Mouse (Mus musculus) liver, postnatal 0 days (tissue): Measurements from ENCODE around the gene Prr15. TPM values are rescaled to one million over a fixed set of nuclear protein-coding genes. Genes with fewer than 3 reads are reported as not detected.
A peak's percentile ranks its signal among the peaks of the same experiment; 100 is the strongest.

Experiments
- ATAC-seq: fragments of 200-750 bp; cut with Nextera tagmentation; 2 replicates; pipeline ENCODE4 v1.8.0; 2017; ENCODE audit warnings: mild to moderate bottlenecking, moderate library complexity
- DNase-seq: peaks from one replicate; pipeline ENCODE4 v3.0.0-alpha.2; 2016
- H3K27ac ChIP-seq: fragments of 300-500 bp; sonication (generic); 2 replicates; pipeline ENCODE4 v1.5.1; 2014; ENCODE audit warnings: antibody characterized with exemption, moderate library complexity, mild to moderate bottlenecking, low read depth
- H3K27me3 ChIP-seq: fragments of 300-500 bp; sonication (generic); 2 replicates; pipeline ENCODE4 v1.6.1; 2014; ENCODE audit warnings: low read length, control low read depth, mixed read lengths; ENCODE audit not compliant: insufficient read depth
- H3K36me3 ChIP-seq: fragments of 300-500 bp; sonication (generic); replicated peaks from 2 replicates; pipeline ENCODE4 v1.6.1; 2014; ENCODE audit warnings: mild to moderate bottlenecking, control low read depth, low read length, moderate library complexity, mixed read lengths; ENCODE audit not compliant: insufficient read depth
- H3K4me1 ChIP-seq: fragments of 300-500 bp; sonication (generic); 2 replicates; pipeline ENCODE4 v1.6.1; 2014; ENCODE audit warnings: antibody characterized with exemption, mild to moderate bottlenecking, control low read depth; ENCODE audit not compliant: insufficient read depth
- H3K4me2 ChIP-seq: fragments of 300-500 bp; sonication (generic); 2 replicates; pipeline ENCODE4 v1.6.1; 2014; ENCODE audit warnings: low read depth, mild to moderate bottlenecking, low read length, moderate library complexity, mixed read lengths
- H3K4me3 ChIP-seq: fragments of 300-500 bp; sonication (generic); 2 replicates; pipeline ENCODE4 v1.5.1; 2014; ENCODE audit warnings: low read depth, low read length
- H3K9ac ChIP-seq: fragments of 300-500 bp; sonication (generic); replicated peaks from 2 replicates; pipeline ENCODE4 v1.6.1; 2014; ENCODE audit warnings: mild to moderate bottlenecking, moderate library complexity
- H3K9me3 ChIP-seq: fragments of 300-500 bp; sonication (generic); 2 replicates; pipeline ENCODE4 v1.6.1; 2016; ENCODE audit warnings: mild to moderate bottlenecking, control low read depth, low read length, mixed read lengths
- CTCF ChIP-seq: sonication (generic); IDR thresholded peaks from 2 replicates; pipeline ENCODE4 v1.5.1; 2016; ENCODE audit warnings: antibody characterized with exemption, low read depth
- EP300 ChIP-seq: IDR thresholded peaks from 2 replicates; pipeline ENCODE4 v1.6.1; 2016; ENCODE audit warnings: antibody characterized with exemption, low read depth, mild to moderate bottlenecking
- WGBS: fragments of 180-500 bp; shearing (Covaris S2); extraction: QIAGEN DNeasy Blood & Tissue Kit; methylation state at CpG from one replicate; pipeline ENCODE4 v1.1.7; 2014; ENCODE audit not compliant: insufficient replicate concordance; 5-methylcytosine and 5-hydroxymethylcytosine counted together
- polyA plus RNA-seq: library from polyadenylated mRNA; unstranded; fragments of >200 nt; fragmentation: Nextera tagmentation; extraction: Ambion mirVana; gene quantifications from 2 replicates; pipeline ENCODE4 v1.2.1, GENCODE M21; 2015

The Prr15 gene
- polyA plus RNA-seq, 1 experiment from 2014 or later, result 0.81 TPM

DNA sequence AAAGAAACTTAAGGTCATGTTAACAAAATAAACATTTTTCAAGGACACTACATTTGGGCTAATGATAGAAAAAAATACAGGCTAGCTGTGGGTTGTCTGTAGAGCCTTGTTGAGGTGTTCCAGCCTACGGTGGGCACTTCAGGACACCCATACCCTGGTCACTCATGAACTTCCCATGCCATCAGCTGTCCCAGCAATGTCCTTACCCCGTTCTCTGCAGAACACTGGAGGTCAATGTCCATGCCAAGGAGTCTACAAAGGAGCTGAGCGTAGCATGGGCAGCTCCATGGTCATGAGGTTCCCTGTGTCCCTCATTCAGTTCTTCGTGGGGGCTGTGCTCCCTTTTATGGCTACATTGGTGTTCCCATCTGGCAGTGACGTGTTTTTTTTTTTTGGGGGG is 28.1 kb downstream of the Prr15 start:
- ATAC-seq (no peak), DNase-seq (no peak)
- Histone ChIP-seq H3K36me3 (no peaks in the 10 kb centered on the region), H3K9me3 (no peaks in the 10 kb centered on the region), H3K9ac (no peak overlapping the region), H3K4me2 (no peak overlapping the region), H3K4me1 (no peaks in the 10 kb centered on the region), H3K4me3 (no peak overlapping the region), H3K27ac (no peak overlapping the region), H3K27me3 (no peaks in the 10 kb centered on the region)
- no peak for TF ChIP-seq CTCF
- no peak for TF ChIP-seq EP300
- 66% methylated on average over 5 of the region's 5 CpGs for whole genome bisulfite sequencing

DNA sequence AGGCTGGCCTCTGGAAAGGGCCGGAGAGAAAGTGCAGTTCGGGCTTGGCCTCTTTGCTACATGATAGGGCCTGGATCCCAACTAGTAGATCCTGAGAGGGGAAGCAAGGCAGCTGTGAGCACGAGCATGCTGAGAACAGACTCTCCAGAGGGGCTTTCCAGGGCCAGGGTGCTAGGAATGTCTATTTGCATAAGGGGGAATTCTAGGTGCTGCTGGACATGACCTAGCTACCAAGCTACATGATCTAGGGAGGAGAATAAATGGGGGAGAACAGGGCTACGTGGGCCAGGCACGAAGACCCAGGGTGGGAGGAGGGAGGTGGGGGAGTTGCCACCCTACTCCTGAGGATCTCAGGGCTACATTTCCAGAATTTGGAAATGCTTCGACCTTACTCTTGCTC is 30.0 kb downstream of the Prr15 start:
- Histone ChIP-seq H3K36me3 (no peaks in the 10 kb centered on the region), H3K27ac (no peak overlapping the region), H3K4me3 (no peak overlapping the region), H3K9me3 (no peaks in the 10 kb centered on the region), H3K4me1 (no peaks in the 10 kb centered on the region), H3K4me2 (no peak overlapping the region), H3K27me3 (no peaks in the 10 kb centered on the region), H3K9ac (no peak overlapping the region)
- no peak for TF ChIP-seq CTCF
- TF ChIP-seq EP300, result no peak
- ATAC-seq, result no peak
- 69% methylated on average over 6 of the region's 6 CpGs for WGBS
- no peak for DNase-seq

DNA sequence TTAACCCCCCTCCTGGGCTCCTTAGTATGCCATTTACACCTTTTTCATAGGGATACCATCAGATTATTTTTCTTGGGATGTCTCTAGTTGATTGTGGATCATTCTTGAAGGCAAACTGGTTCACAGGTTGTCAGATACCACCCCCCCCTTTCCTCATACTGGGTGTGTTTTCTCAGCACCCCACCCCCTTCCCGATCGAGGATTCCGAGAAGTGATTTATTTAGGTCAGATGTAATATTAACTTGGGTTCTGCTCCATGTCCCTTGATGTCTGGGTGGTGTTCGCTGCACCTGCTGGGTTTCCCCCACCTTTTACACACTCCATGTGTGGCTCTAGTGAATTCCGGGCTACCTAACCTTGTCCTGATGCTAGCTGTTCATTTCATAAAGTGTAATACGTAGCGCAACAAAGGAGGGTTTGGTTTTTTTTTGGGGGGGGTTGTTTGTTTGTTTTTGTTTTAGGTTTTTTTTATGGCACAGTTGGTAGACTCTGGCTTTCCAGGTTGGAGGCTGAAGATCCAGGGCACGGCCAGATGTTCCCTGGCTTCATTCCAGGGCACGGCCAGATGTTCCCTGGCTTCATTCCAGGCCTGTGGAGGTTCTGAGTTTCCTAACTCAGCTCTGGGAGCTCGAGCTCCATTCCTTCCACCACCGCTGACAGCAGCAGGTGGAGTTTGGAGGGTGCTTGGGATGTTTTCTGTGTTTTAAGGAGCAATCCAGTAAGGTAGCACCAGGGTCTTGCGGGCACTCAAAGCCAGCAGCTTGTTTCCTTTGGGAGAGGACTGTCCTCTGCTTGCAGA is 37.1 kb downstream of the Prr15 start:
- no peaks in the 10 kb centered on the region for H3K36me3 ChIP-seq
- no peak overlapping the region for H3K4me2 ChIP-seq
- H3K9ac ChIP-seq, result no peak overlapping the region
- WGBS, result 82% methylated on average over 12 of the region's 12 CpGs
- no peaks in the 10 kb centered on the region for H3K27me3 ChIP-seq
- no peak overlapping the region for H3K27ac ChIP-seq
- no peaks in the 10 kb centered on the region for H3K4me1 ChIP-seq
- no peak for ATAC-seq
- H3K9me3 ChIP-seq, result no peaks in the 10 kb centered on the region
- no peak for TF ChIP-seq EP300
- no peak overlapping the region for H3K4me3 ChIP-seq
- DNase-seq, result no peak

DNA sequence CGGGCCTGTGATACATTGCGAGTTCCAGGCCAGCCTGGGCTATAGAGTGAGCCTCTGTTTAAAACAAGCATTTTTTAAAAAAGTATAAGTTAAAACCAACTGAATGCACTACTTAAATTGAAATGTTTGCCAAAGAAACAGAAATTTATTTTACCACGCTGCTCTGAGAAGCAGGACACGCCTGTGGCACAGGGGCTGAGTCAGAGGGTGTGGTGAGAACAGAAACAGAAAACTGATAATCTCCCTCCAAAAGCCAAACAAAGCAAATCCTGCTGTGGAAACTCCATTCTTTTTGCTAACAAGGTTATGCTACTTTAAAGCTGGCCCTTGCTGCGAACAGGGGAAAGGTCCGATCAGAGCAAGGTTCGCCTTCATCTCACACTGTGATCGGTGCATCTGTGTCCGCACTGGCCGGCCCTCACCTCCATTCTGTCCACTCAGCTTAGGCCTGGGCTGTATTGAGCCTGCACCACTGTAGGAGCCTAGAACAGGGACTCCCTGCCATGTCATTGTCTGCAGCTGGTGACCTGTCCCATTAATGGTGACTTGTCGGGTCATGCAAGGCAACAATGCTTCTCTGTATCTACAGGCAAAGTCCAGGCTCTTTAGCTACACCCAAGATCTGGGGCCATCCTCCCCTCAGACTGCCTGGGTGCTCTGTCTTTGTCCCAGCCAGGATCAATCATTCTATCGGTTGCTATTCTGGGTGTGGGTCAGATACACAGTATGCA is 38.9 kb downstream of the Prr15 start:
- WGBS, result 75% methylated on average over 12 of the region's 12 CpGs
- no peak overlapping the region for H3K27ac ChIP-seq
- no peak overlapping the region for H3K4me3 ChIP-seq
- ATAC-seq, result no peak
- H3K9ac ChIP-seq, result no peak overlapping the region
- no peaks in the 10 kb centered on the region for H3K27me3 ChIP-seq
- no peak overlapping the region for H3K4me2 ChIP-seq
- TF ChIP-seq EP300 (no peak), CTCF (no peak)
- no peaks in the 10 kb centered on the region for H3K36me3 ChIP-seq
- no peaks in the 10 kb centered on the region for H3K4me1 ChIP-seq
- DNase-seq, result no peak
- no peaks in the 10 kb centered on the region for H3K9me3 ChIP-seq

DNA sequence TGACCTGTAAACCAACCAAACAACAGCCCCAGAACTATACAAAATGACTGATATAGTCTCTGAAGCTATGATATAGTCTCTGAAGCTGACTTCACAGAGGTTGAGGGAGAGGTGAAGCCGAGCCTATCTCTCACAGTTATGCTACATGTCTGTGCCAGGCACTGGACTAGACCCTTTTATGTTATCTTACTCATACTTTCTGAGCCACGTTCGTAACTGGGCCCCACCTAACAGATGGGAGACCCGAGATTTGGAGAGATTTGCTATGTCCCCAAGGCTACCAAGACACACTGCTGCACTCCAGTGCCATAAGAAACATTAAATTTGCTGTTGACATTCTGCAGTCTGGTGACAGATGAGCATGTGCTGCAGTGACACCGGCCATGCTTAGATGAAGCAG is 41.0 kb downstream of the Prr15 start:
- Histone ChIP-seq H3K36me3 (no peaks in the 10 kb centered on the region), H3K9me3 (no peaks in the 10 kb centered on the region), H3K27ac (no peak overlapping the region), H3K4me1 (no peaks in the 10 kb centered on the region), H3K4me3 (no peak overlapping the region), H3K27me3 (no peaks in the 10 kb centered on the region), H3K4me2 (no peak overlapping the region), H3K9ac (no peak overlapping the region)
- no peak for TF ChIP-seq EP300
- no peak for TF ChIP-seq CTCF
- ATAC-seq (no peak), DNase-seq (no peak)
- WGBS, result 56% methylated on average over 5 of the region's 5 CpGs

DNA sequence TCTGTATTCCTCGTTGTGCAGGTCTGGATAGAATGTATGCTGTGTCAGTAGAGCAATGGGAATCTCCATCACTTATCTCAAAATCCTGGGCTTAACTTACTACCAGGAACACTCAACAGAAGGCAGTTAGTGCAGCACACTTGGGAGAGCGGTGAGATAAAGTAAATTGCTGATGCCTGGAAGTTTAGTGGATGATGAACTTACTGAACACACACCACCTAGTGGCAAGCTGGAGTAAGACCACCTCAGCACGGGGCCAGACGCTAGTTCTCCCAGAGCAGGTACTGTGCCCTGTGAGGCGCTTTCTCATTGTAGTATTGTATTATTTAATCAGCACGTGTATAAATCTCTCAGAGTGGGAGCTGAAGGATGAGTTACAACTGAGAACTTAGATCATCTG is 42.4 kb downstream of the Prr15 start:
- H3K4me2 ChIP-seq, result no peak overlapping the region
- WGBS, result 10% methylated on average over 6 of the region's 6 CpGs
- no peaks in the 10 kb centered on the region for H3K4me1 ChIP-seq
- TF ChIP-seq CTCF (peak; percentile 82), EP300 (no peak)
- no peaks in the 10 kb centered on the region for H3K9me3 ChIP-seq
- ATAC-seq, result no peak
- no peak overlapping the region for H3K9ac ChIP-seq
- no peak overlapping the region for H3K27ac ChIP-seq
- peak; percentile 54 for DNase-seq
- no peak overlapping the region for H3K4me3 ChIP-seq
- no peaks in the 10 kb centered on the region for H3K36me3 ChIP-seq
- H3K27me3 ChIP-seq, result no peaks in the 10 kb centered on the region
